Mouse (Mus musculus): ENCODE results near the gene Ccdc110.
A peak's percentile ranks its signal among the peaks of the same experiment; 100 is the strongest.

DNA sequence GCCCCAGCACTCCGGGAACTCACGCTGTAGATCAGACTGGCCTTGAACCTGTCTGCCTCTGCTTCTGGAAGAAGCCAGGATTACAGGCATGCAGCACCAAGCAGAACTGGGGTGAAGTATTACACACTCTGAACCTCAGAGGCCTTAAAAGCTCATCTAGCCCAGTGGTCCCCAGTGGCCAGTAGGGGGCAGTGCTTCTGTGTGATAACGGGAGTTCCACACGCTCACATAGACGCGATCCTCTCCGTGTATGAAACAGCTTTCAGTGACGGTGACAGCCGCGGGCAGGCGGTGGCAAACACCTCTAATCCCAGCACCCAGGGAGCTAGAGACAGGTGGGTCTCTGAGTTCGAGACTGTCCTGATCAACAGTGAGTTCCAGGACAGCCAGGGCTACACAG is 36.5 kb downstream of the Ccdc110 start:
- peak; percentile 71; the same call in 1 of the 2 replicates for TF ChIP-seq CTCF (IDR thresholded peaks at IDR 0.05; ENCODE audit: control insufficient read depth, insufficient read depth, insufficient replicate concordance, low read depth, low read length)
- no peak for TF ChIP-seq POLR2A (IDR thresholded peaks at IDR 0.05; ENCODE audit: control insufficient read depth, low read depth, low read length)

All from testis, adult 2 months (tissue).